Comparison of ENCODE assay signal across 20 mouse cellular contexts in the genomic region with DNA sequence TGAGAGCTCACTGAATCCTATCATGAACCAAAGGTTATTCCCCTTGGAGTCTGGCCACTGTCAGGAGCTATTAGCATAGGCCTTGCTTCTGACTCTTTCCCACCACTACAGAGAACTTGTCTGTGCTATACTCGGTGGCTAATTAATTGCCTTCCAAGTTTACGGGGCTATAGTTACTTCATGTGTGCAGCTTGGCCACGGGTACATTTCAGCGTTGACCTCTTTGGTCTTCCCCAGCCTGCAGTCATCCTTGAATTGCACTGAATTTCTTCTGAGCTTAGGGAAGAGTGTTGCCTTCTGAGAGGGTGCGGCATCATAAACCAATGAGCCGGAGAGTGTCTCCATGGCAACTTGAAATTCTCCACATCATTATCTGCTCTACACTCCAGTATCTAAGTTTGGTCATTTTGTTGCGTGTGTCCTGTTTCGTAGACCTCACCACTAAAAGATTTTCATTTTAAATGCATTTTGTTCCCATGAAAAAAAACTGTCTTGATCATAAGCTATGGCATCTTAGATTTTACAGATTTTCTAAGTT.
A peak's percentile ranks its signal among the peaks of the same experiment; 100 is the strongest.
DNase-seq lines count a peak whose midpoint lies in the region; ATAC-seq lines count a peak whose summit lies in the region.
"Had no signal": no experiment of that assay in that cellular context is flagged by ENCODE, and none has a peak within 500 bp of the region (broad histone marks: within the 10 kb centered on the region; RNA-seq: fewer than 3 reads in every experiment).

No protein-coding gene starts in this region.

- DNase-seq in kidney, adult 11 months, result peak; percentile 6
- DNase-seq in kidney, postnatal 10 days, result no peak
- DNase-seq in retina, postnatal 1 day, result peak; percentile 27
- no peak for DNase-seq in spleen, postnatal 14 days (ENCODE audit: low spot score in 2 of 2)
- DNase-seq: adrenal gland, postnatal 25 days; cerebellum, adult 8-10 months; lung, postnatal 14 days; right cerebral cortex, postnatal 14 days; thymus, postnatal 25 days had no signal

- peak overlapping the region; percentile 65 for H3K27ac ChIP-seq in midbrain, embryonic 16.5 days (ENCODE audit: low read length)
- no peak overlapping the region; the same call in 1 of the 2 replicates for H3K27ac ChIP-seq in midbrain, embryonic 13.5 days
- peak overlapping the region; percentile 41; the same call in 1 of the 2 replicates for H3K27ac ChIP-seq in kidney, embryonic 15.5 days
- H3K27ac ChIP-seq: embryonic facial prominence, embryonic 13.5 days; limb, embryonic 13.5 days; liver, embryonic 15.5 days had no signal

- H3K4me3 ChIP-seq in midbrain, embryonic 16.5 days (ENCODE audit: low read depth, low read length), result no peak overlapping the region
- no peak overlapping the region for H3K4me3 ChIP-seq in midbrain, embryonic 13.5 days (replicated peaks)
- H3K4me3 ChIP-seq in kidney, embryonic 15.5 days (replicated peaks), result no peak overlapping the region
- H3K4me3 ChIP-seq: embryonic facial prominence, embryonic 13.5 days; limb, embryonic 13.5 days; liver, embryonic 15.5 days; megakaryocyte, embryonic 14.5 days; myocyte had no signal

- H3K4me2 ChIP-seq in midbrain, embryonic 16.5 days (ENCODE audit: low read length), result no peak overlapping the region
- no peak overlapping the region for H3K4me2 ChIP-seq in midbrain, embryonic 13.5 days (replicated peaks)
- no peak overlapping the region for H3K4me2 ChIP-seq in kidney, embryonic 15.5 days
- H3K4me2 ChIP-seq: embryonic facial prominence, embryonic 13.5 days; heart, embryonic 11.5 days; limb, embryonic 13.5 days; liver, embryonic 15.5 days had no signal

- H3K4me1 ChIP-seq in midbrain, embryonic 16.5 days (ENCODE audit: control insufficient read depth, insufficient read depth, low read length), result peaks cover 44% of the 10 kb centered on the region
- H3K4me1 ChIP-seq in midbrain, embryonic 13.5 days (replicated peaks), result peaks cover 52% of the 10 kb centered on the region
- H3K4me1 ChIP-seq in kidney, embryonic 15.5 days, result peaks cover 18% of the 10 kb centered on the region
- H3K4me1 ChIP-seq: liver, embryonic 15.5 days; megakaryocyte, embryonic 14.5 days had no signal

- H3K9ac ChIP-seq in midbrain, embryonic 16.5 days (ENCODE audit: low read depth, low read length), result no peak overlapping the region
- no peak overlapping the region for H3K9ac ChIP-seq in midbrain, embryonic 13.5 days (replicated peaks)
- H3K9ac ChIP-seq in kidney, embryonic 15.5 days, result no peak overlapping the region
- H3K9ac ChIP-seq: embryonic facial prominence, embryonic 13.5 days; limb, embryonic 13.5 days; liver, embryonic 15.5 days had no signal

- ATAC-seq in midbrain, embryonic 16.5 days, result peak; percentile 18
- no peak for ATAC-seq in midbrain, embryonic 13.5 days
- ATAC-seq in kidney, embryonic 15.5 days (replicated peaks; ENCODE audit: low FRiP score), result peak; percentile 69
- ATAC-seq: intestine, embryonic 16.5 days; Patski had no signal

- WGBS in midbrain, embryonic 16.5 days, result 51% methylated on average over 8 of the region's 8 CpGs
- 55% methylated on average over 8 of the region's 8 CpGs for WGBS in midbrain, embryonic 13.5 days
- 45% methylated on average over 8 of the region's 8 CpGs for WGBS in kidney, embryonic 15.5 days

- no peaks in the 10 kb centered on the region for H3K9me3 ChIP-seq in midbrain, embryonic 16.5 days (replicated peaks; ENCODE audit: control insufficient read depth, low read length, poor library complexity, severe bottlenecking)
- no peaks in the 10 kb centered on the region for H3K9me3 ChIP-seq in midbrain, embryonic 13.5 days
- no peaks in the 10 kb centered on the region for H3K9me3 ChIP-seq in kidney, embryonic 15.5 days (replicated peaks)
- H3K9me3 ChIP-seq: embryonic facial prominence, embryonic 13.5 days; limb, embryonic 13.5 days; liver, embryonic 15.5 days; megakaryocyte, embryonic 14.5 days had no signal

- H3K27me3 ChIP-seq in midbrain, embryonic 16.5 days (ENCODE audit: control insufficient read depth, insufficient read depth, low read depth, low read length), result no peaks in the 10 kb centered on the region
- no peaks in the 10 kb centered on the region for H3K27me3 ChIP-seq in midbrain, embryonic 13.5 days
- no peaks in the 10 kb centered on the region for H3K27me3 ChIP-seq in kidney, embryonic 15.5 days
- H3K27me3 ChIP-seq: embryonic facial prominence, embryonic 13.5 days; limb, embryonic 13.5 days; liver, embryonic 15.5 days; Patski had no signal

- H3K36me3 ChIP-seq in midbrain, embryonic 16.5 days (ENCODE audit: control insufficient read depth, insufficient read depth, low read length), result peaks cover 3% of the 10 kb centered on the region; the same call in 1 of the 2 replicates
- no peaks in the 10 kb centered on the region for H3K36me3 ChIP-seq in midbrain, embryonic 13.5 days
- peaks cover 3% of the 10 kb centered on the region; the same call in 1 of the 2 replicates for H3K36me3 ChIP-seq in kidney, embryonic 15.5 days
- H3K36me3 ChIP-seq: liver, embryonic 15.5 days had no signal

Comparison
In these comparisons a context has a peak if more than half of its experiments do, and no peak if none do; other contexts are left out.
1. DNase-seq: peak in kidney, adult 11 months (single experiment) and retina, postnatal 1 day (single experiment); none in kidney, postnatal 10 days (single experiment) and spleen, postnatal 14 days (0 of 2).